Mouse (Mus musculus) layer of hippocampus, adult 2 months (tissue): Measurements from ENCODE around the gene Macrod2. TPM values are rescaled to one million over a fixed set of nuclear protein-coding genes. Genes with fewer than 3 reads are reported as not detected.

Experiments
- DNase-seq, 2 experiments: peaks; one replicate each; pipeline ENCODE4 v3.0.0; 2022; ENCODE audit warnings: low spot score in 2 of 2
- H3K27ac ChIP-seq: fragments of 200-600 bp; 2 replicates; pipeline ENCODE4 v1.8.1; 2022
- H3K4me3 ChIP-seq: fragments of 200-600 bp; 2 replicates; pipeline ENCODE4 v1.8.1; 2022; ENCODE audit warnings: mild to moderate bottlenecking
- CTCF ChIP-seq: fragments of 200-600 bp; conservative IDR thresholded peaks from 2 replicates; pipeline ENCODE4 v1.8.1; 2022; ENCODE audit warnings: antibody characterized with exemption, mild to moderate bottlenecking, moderate library complexity
- total RNA-seq, 2 experiments: library from RNA; stranded (reverse); gene quantifications; 2 replicates each; pipeline ENCODE4 v1.2.3; 2021

The Macrod2 gene
- total RNA-seq, 2 experiments from 2014 or later = 47.4 to 55.5 TPM

DNA sequence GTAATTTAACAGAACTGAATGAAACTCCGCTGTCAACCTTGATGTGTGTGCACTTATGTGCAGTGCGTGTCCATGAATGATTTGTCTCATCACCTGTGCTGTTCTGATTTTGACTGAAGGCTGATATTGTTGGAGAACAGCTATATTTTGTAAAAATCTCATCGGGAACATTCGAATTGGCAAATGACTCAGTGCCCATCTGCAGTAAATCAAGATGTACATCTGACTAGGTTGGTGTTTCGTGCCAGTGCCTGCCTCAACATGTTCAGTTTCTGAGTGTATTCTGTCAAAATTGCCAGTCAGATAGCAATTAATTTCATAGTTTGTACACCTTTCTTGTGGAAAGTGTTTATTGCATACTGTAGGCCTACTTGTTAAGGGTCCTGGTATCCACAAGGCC lies 472.0 kb downstream of the Macrod2 start:
- no peak overlapping the region for H3K4me3 ChIP-seq
- peak; percentile 54 to 73 for DNase-seq
- peak overlapping the region; percentile 85 for H3K27ac ChIP-seq
- no peak for TF ChIP-seq CTCF

GRCm38 (mm10) chr2:140885176-140885575 lies 490.1 kb downstream of the Macrod2 start:
- no peak overlapping the region for H3K27ac ChIP-seq
- H3K4me3 ChIP-seq = no peak overlapping the region
- no peak for DNase-seq

DNA sequence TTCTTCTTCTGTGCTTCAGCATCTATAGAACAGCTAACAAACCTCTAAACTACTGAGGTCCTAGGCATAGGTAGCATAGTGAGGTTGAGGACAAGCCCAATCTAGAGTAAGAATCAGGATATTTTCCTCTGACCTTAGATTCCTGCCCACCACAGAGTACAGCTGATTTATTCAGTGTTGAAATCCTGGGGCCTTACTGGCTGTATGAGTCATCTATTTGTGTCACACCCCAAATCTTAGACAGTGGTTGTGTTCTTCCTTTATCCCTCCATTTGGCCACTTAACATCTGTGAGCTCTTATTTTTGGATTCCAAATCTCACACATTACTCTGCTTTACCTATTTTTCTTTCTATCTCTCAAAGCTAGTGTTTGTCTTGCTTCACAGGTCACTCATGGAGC lies 495.6 kb downstream of the Macrod2 start:
- no peak for TF ChIP-seq CTCF
- Histone ChIP-seq H3K4me3 (no peak overlapping the region), H3K27ac (no peak overlapping the region)
- DNase-seq = no peak

More at GRCm38 (mm10) chr2:140885176-140885575, 490.1 kb downstream of the Macrod2 start:
- no peak for TF ChIP-seq CTCF

- Histone ChIP-seq H3K4me3 (no peak overlapping the region), H3K27ac (no peak overlapping the region)
- no peak for DNase-seq
- no peak for TF ChIP-seq CTCF
Measured at GRCm38 (mm10) chr2:140896396-140897082, 501.4 kb downstream of the Macrod2 start.

DNA sequence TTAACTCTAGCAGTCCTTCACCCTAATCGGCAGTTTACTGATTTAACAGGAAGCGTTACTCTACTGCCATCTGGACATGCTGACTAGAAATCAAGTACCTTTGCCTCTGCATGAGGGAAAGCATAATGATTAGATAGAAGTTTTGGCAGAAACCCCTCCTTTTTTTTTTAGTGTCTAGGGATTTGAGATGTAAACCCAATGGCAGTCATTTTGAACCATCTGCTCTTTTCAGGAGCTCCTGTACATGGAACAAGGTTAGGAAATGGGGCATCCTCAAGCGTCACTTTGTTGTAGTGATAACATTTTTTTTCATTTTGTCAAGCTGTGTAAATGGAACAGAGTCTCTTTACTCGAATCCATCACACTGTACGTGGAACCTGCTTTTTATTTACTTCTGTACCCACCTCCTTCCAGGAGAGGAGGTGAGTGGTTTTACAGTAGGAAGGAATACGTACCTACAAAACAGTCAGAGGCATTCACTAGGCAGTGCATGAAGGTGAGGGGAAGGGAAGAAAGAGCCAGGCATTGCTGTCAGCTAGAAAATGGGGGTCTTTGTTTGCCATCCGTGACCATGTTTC lies 503.4 kb downstream of the Macrod2 start:
- H3K4me3 ChIP-seq = no peak overlapping the region
- TF ChIP-seq CTCF = no peak; the same call in 1 of the 2 replicates
- no peak overlapping the region for H3K27ac ChIP-seq
- DNase-seq = no peak

DNA sequence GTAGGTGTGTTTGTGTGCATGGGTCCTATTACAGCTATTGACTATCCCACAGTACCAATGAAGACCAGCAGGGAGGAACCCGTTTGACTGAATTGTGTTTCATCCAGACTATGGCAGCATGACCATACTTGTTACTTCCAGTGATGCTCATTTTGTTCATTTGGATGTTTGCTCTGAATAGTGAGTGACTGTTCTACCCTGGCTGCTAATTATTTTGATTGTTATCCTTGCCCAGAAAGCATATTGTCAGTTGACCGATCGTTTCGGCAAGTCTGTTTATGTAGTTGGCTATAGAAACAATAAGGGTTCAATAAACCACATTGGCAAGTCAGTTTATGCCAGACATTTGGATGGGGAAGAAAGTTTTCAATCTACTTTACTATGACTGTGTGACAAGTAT lies 510.2 kb downstream of the Macrod2 start:
- H3K4me3 ChIP-seq = no peak overlapping the region
- no peak overlapping the region for H3K27ac ChIP-seq
- no peak for DNase-seq
- TF ChIP-seq CTCF = peak; percentile 28

GRCm38 (mm10) chr2:140906123-140906522 lies 511.0 kb downstream of the Macrod2 start:
- no peak for DNase-seq
- Histone ChIP-seq H3K4me3 (no peak overlapping the region), H3K27ac (no peak overlapping the region)
- no peak for TF ChIP-seq CTCF

GRCm38 (mm10) chr2:140911463-140911862 lies 516.4 kb downstream of the Macrod2 start:
- Histone ChIP-seq H3K4me3 (no peak overlapping the region), H3K27ac (no peak overlapping the region)
- TF ChIP-seq CTCF = no peak
- DNase-seq = no peak

DNA sequence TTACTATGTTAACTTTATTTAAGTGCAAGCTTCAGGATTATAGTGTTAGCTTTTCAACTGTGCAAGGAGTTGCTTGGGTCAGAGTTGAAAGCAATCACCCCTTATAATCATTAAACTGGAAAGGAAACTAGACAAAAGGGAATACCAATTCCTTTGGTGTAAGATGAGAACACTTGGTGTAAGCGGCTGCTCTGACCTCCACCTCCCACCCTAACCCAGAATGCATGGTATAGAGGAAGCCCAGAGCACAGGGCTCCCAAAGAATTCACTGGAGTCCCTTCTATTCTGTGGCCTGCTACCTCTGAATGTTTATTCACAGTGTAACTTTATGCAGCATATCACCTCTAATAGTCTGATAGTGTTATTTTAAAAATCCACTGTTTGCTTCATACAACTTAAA lies 517.1 kb downstream of the Macrod2 start:
- TF ChIP-seq CTCF = no peak
- H3K4me3 ChIP-seq = no peak overlapping the region

GRCm38 (mm10) chr2:140912931-140913330 lies 517.8 kb downstream of the Macrod2 start:
- no peak for DNase-seq
- no peak for TF ChIP-seq CTCF
- H3K4me3 ChIP-seq = no peak overlapping the region

More for the DNA sequence above, 517.1 kb downstream of the Macrod2 start:
- H3K27ac ChIP-seq = no peak overlapping the region
- DNase-seq = no peak

GRCm38 (mm10) chr2:140913679-140914412 lies 518.7 kb downstream of the Macrod2 start:
- Histone ChIP-seq H3K27ac (peak overlapping the region; percentile 50), H3K4me3 (no peak overlapping the region)
- TF ChIP-seq CTCF = no peak
- no peak for DNase-seq

More at GRCm38 (mm10) chr2:140912931-140913330, 517.8 kb downstream of the Macrod2 start:
- H3K27ac ChIP-seq = no peak overlapping the region

GRCm38 (mm10) chr2:140926922-140927321 lies 531.8 kb downstream of the Macrod2 start:
- peak; percentile 64 for TF ChIP-seq CTCF
- Histone ChIP-seq H3K27ac (no peak overlapping the region), H3K4me3 (no peak overlapping the region)
- DNase-seq = no peak

GRCm38 (mm10) chr2:140934483-140934882 lies 539.4 kb downstream of the Macrod2 start:
- TF ChIP-seq CTCF = no peak
- DNase-seq = no peak
- H3K27ac ChIP-seq = no peak overlapping the region

More at GRCm38 (mm10) chr2:140934483-140934882, 539.4 kb downstream of the Macrod2 start:
- no peak overlapping the region for H3K4me3 ChIP-seq
